Mouse (Mus musculus) cerebellum, adult 2 months (tissue): ENCODE measurements around the gene Fgfr2.

ENCODE experiments used
- CTCF ChIP-seq: fragments of 200-500 bp; IDR thresholded peaks from 2 replicates; pipeline ENCODE4 v1.5.1; 2011; ENCODE audit warnings: low read depth, mild to moderate bottlenecking, control low read depth, low read length, moderate library complexity, borderline replicate concordance; ENCODE audit not compliant: insufficient read depth
- POLR2A ChIP-seq: fragments of 200-500 bp; IDR thresholded peaks from 2 replicates; pipeline ENCODE4 v1.6.1; 2011; ENCODE audit warnings: low read length, control low read depth, borderline replicate concordance; ENCODE audit not compliant: insufficient read depth

DNA sequence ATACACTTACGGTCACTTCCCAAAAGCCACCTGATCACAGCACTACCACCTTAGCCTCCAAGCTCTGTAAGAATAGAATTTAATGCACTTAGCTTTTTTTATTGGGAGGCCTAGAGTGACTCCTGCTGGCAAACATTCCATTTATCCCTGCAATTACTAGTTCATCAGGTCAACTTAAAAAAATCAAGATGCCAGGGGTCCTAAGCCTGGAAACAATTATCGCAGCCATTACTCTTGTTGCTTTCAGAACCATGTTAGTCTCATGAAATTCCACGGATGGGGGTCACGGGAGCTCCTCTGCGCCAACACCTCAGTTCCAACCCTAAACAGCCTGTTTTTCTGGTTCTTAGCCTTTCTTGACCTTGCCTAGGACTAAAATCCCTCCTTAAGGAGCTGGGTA, 308.1 kb downstream of the Fgfr2 start:
- TF ChIP-seq CTCF = peak; percentile 11; the same call in 1 of the 2 replicates
- no peak for TF ChIP-seq POLR2A
